Mouse (Mus musculus): ENCODE results near the gene Acer3.

Acer3 gene

GRCm38 (mm10) chr7:98321083-98321482 lies at the start of gene Acer3:
Acer3 (minus strand) TSS chr7:98321208.
- peak; percentile 54 for DNase-seq

- no peak for DNase-seq
Observed at GRCm38 (mm10) chr7:98369762-98370369, 48.9 kb upstream of the Acer3 start.

- DNase-seq: no peak
Observed at GRCm38 (mm10) chr7:98361662-98362061, 40.7 kb upstream of the Acer3 start.

GRCm38 (mm10) chr7:98361063-98361652 lies 40.1 kb upstream of the Acer3 start, which contains the start of gene Tsku:
Tsku (minus strand) TSS chr7:98361328.
- DNase-seq: peak; percentile 89

GRCm38 (mm10) chr7:98360621-98360990 lies 39.6 kb upstream of the Acer3 start:
- no peak for DNase-seq

GRCm38 (mm10) chr7:98359951-98360620 lies 39.1 kb upstream of the Acer3 start:
- DNase-seq: peak; percentile 45

GRCm38 (mm10) chr7:98358016-98358415 lies 37.0 kb upstream of the Acer3 start:
- no peak for DNase-seq

GRCm38 (mm10) chr7:98357324-98357723 lies 36.3 kb upstream of the Acer3 start:
- DNase-seq: no peak

- DNase-seq: no peak
Observed at GRCm38 (mm10) chr7:98354921-98355310, 33.9 kb upstream of the Acer3 start.

- no peak for DNase-seq
Observed at GRCm38 (mm10) chr7:98354160-98354920, 33.3 kb upstream of the Acer3 start.

GRCm38 (mm10) chr7:98353616-98354015 lies 32.6 kb upstream of the Acer3 start:
- no peak for DNase-seq

- DNase-seq: no peak
Observed at GRCm38 (mm10) chr7:98351523-98351922, 30.5 kb upstream of the Acer3 start.

- no peak for DNase-seq
Observed at GRCm38 (mm10) chr7:98349821-98350220, 28.8 kb upstream of the Acer3 start.

- peak; percentile 93 for DNase-seq
Observed at GRCm38 (mm10) chr7:98349096-98349495, 28.1 kb upstream of the Acer3 start.

- DNase-seq: peak; percentile 86
Observed at GRCm38 (mm10) chr7:98348043-98348442, 27.0 kb upstream of the Acer3 start.

GRCm38 (mm10) chr7:98347471-98347870 lies 26.5 kb upstream of the Acer3 start:
- no peak for DNase-seq

GRCm38 (mm10) chr7:98345036-98345435 lies 24.0 kb upstream of the Acer3 start:
- DNase-seq: no peak

- DNase-seq: peak; percentile 63
Observed at GRCm38 (mm10) chr7:98344361-98344760, 23.4 kb upstream of the Acer3 start.

- DNase-seq: no peak
Observed at GRCm38 (mm10) chr7:98342249-98342648, 21.2 kb upstream of the Acer3 start.

GRCm38 (mm10) chr7:98341475-98341874 lies 20.5 kb upstream of the Acer3 start:
- peak; percentile 96 for DNase-seq

- no peak for DNase-seq
Observed at GRCm38 (mm10) chr7:98340343-98340742, 19.3 kb upstream of the Acer3 start.

GRCm38 (mm10) chr7:98333987-98334386 lies 13.0 kb upstream of the Acer3 start:
- DNase-seq: peak; percentile 42

GRCm38 (mm10) chr7:98333507-98333906 lies 12.5 kb upstream of the Acer3 start:
- no peak for DNase-seq
